Mouse (Mus musculus): ENCODE results near the gene Dnajc24.

- no peak for TF ChIP-seq POLR2A (IDR thresholded peaks at IDR 0.05; ENCODE audit: insufficient read depth, low read depth, low read length)
- TF ChIP-seq CTCF (IDR thresholded peaks at IDR 0.05): no peak
- TF ChIP-seq EP300 (IDR thresholded peaks at IDR 0.05; ENCODE audit: insufficient read depth, low read depth, low read length): no peak
Observed at GRCm38 (mm10) chr2:105950131-105950530, 53.2 kb downstream of the Dnajc24 start.
